Mouse (Mus musculus) Patski (cell line): ENCODE measurements at regions not wholly inside any gene's neighbourhood (a gene's known extent, or its start where the extent isn't known, plus 50 kb on each side); places are given as distances from the start of the nearest gene placed in this dataset.

Experiments
- ATAC-seq: fragments of 100-300 bp; one replicate; pipeline ENCODE4 v1.8.0; 2021
- CTCF ChIA-PET: fragments of 350-600 bp; sonication (Branson Sonifier 250); formaldehyde crosslinking; loops from one replicate; lab custom pipeline; 2022; ENCODE audit warnings: inconsistent platforms; lab: Charles Lee
- POLR2A ChIA-PET: fragments of 350-600 bp; sonication (Branson Sonifier 250); formaldehyde crosslinking; loops from one replicate; lab custom pipeline; 2022; ENCODE audit warnings: antibody characterized with exemption, inconsistent platforms; lab: Charles Lee
- DNase-seq: peaks from one replicate; pipeline ENCODE4 v3.0.0-alpha.2; 2011; ENCODE audit warnings: low read depth, low spot score
- H3K27me3 ChIP-seq: fragments of 371-371 bp; one replicate; pipeline ENCODE4 v1.5.1; 2021
- CTCF ChIP-seq: fragments of 100-300 bp; IDR thresholded peaks from one replicate; pipeline ENCODE4 v1.5.1; 2021
- in situ Hi-C: fragments of 300-500 bp; cut with MboI; formaldehyde crosslinking; loops from 3 replicates; pipeline ENCODE4 v1.11.1; 2018; ENCODE audit warnings: low pct_unique_long_range_greater_than_20kb, mixed read lengths

GRCm38 (mm10) chr1:151045334-151045733 lies 52.1 kb upstream of the Hmcn1 start:
- in situ Hi-C loops, result loop anchor here (25.0 kb wide), 1 partner anchor 667 kb away; no protein-coding TSS in a partner anchor
- DNase-seq, result no peak
- TF ChIP-seq CTCF, result no peak
- CTCF ChIA-PET, result interaction anchor here (1.0 to 1.5 kb wide), 3 partner anchors 10 to 306 kb away, joined by 3 to 5 read pairs (median 3); no protein-coding TSS in a partner anchor
- no peaks in the 10 kb centered on the region for H3K27me3 ChIP-seq
- ATAC-seq, result no peak
- POLR2A ChIA-PET, result no interaction called here

GRCm38 (mm10) chr1:151046626-151047025 lies 53.4 kb upstream of the Hmcn1 start:
- ChIA-PET POLR2A (interaction anchor here (0.9 kb wide), 1 partner anchor 19 kb away, joined by 3 read pairs; no protein-coding TSS in a partner anchor), CTCF (interaction anchor here (1.3 to 1.5 kb wide), 2 partner anchors 9 to 11 kb away, joined by 5 to 6 read pairs; no protein-coding TSS in a partner anchor)
- H3K27me3 ChIP-seq, result no peaks in the 10 kb centered on the region
- in situ Hi-C loops, result loop anchor here (25.0 kb wide), 1 partner anchor 666 kb away; no protein-coding TSS in a partner anchor
- no peak for TF ChIP-seq CTCF
- peak; percentile 82 for DNase-seq
- peak; percentile 57 for ATAC-seq

GRCm38 (mm10) chr1:151049726-151050506 lies 56.7 kb upstream of the Hmcn1 start:
- in situ Hi-C loops, result loop anchor here (25.0 kb wide), 1 partner anchor 662 kb away; no protein-coding TSS in a partner anchor
- no peaks in the 10 kb centered on the region for H3K27me3 ChIP-seq
- no peak for ATAC-seq
- ChIA-PET CTCF (no interaction called here), POLR2A (no interaction called here)
- TF ChIP-seq CTCF, result no peak
- DNase-seq, result no peak

GRCm38 (mm10) chr1:151050507-151050816 lies 57.2 kb upstream of the Hmcn1 start:
- CTCF ChIA-PET, result no interaction called here
- DNase-seq, result no peak
- POLR2A ChIA-PET, result interaction anchor here (0.6 kb wide), 1 partner anchor 204 kb away, joined by 3 read pairs; no protein-coding TSS in a partner anchor
- TF ChIP-seq CTCF, result no peak
- ATAC-seq, result no peak
- no peaks in the 10 kb centered on the region for H3K27me3 ChIP-seq
- in situ Hi-C loops, result no loop called here

- TF ChIP-seq CTCF, result no peak
- H3K27me3 ChIP-seq, result no peaks in the 10 kb centered on the region
- ATAC-seq (no peak), DNase-seq (no peak)
- CTCF ChIA-PET, result interaction anchor here (1.2 kb wide), 1 partner anchor 9 kb away, joined by 4 read pairs; no protein-coding TSS in a partner anchor
- POLR2A ChIA-PET, result no interaction called here
- in situ Hi-C loops, result no loop called here
Measured at GRCm38 (mm10) chr1:151053268-151053667, 60.0 kb upstream of the Hmcn1 start.

- POLR2A ChIA-PET, result no interaction called here
- TF ChIP-seq CTCF, result no peak
- ATAC-seq (no peak), DNase-seq (no peak)
- CTCF ChIA-PET, result interaction anchor here (0.9 to 1.8 kb wide), 5 partner anchors 8 to 18 kb away, joined by 3 to 7 read pairs (median 5); no protein-coding TSS in a partner anchor
- in situ Hi-C loops, result no loop called here
- H3K27me3 ChIP-seq, result no peaks in the 10 kb centered on the region
Measured at GRCm38 (mm10) chr1:151055396-151055795, 62.2 kb upstream of the Hmcn1 start.

GRCm38 (mm10) chr1:151059546-151060136 lies 66.4 kb upstream of the Hmcn1 start:
- TF ChIP-seq CTCF, result no peak
- in situ Hi-C loops, result no loop called here
- ChIA-PET CTCF (interaction anchor here (1.3 kb wide), 1 partner anchor 16 kb away, joined by 4 read pairs; no protein-coding TSS in a partner anchor), POLR2A (no interaction called here)
- no peak for ATAC-seq
- no peaks in the 10 kb centered on the region for H3K27me3 ChIP-seq
- no peak for DNase-seq

- no peak for DNase-seq
- ATAC-seq, result no peak
- ChIA-PET POLR2A (interaction anchor here (0.7 to 1.0 kb wide), 2 partner anchors 19 to 327 kb away, joined by 3 to 4 read pairs; no protein-coding TSS in a partner anchor), CTCF (interaction anchor here (0.9 to 4.7 kb wide), 6 partner anchors 9 to 288 kb away, joined by 3 to 17 read pairs (median 6); no protein-coding TSS in a partner anchor)
- in situ Hi-C loops, result no loop called here
- no peak for TF ChIP-seq CTCF
- H3K27me3 ChIP-seq, result no peaks in the 10 kb centered on the region
Measured at GRCm38 (mm10) chr1:151065090-151065567, 71.9 kb upstream of the Hmcn1 start.

GRCm38 (mm10) chr1:151066379-151067128 lies 73.3 kb upstream of the Hmcn1 start:
- in situ Hi-C loops, result no loop called here
- ChIA-PET CTCF (interaction anchor here (1.0 to 4.7 kb wide), 3 partner anchors 11 to 31 kb away, joined by 6 to 17 read pairs (median 7); no protein-coding TSS in a partner anchor), POLR2A (interaction anchor here (1.0 kb wide), 1 partner anchor 20 kb away, joined by 3 read pairs; no protein-coding TSS in a partner anchor)
- DNase-seq (peak; percentile 84), ATAC-seq (peak; percentile 72)
- TF ChIP-seq CTCF, result peak; percentile 73
- H3K27me3 ChIP-seq, result no peaks in the 10 kb centered on the region
